Mouse (Mus musculus) cerebellum, adult 11 months (tissue): ENCODE data around the gene B430306N03Rik.
"Not testable (repeated sequence)": the region's sequence is repeated elsewhere in the genome, so short reads cannot be mapped to it uniquely, and the experiment has no call there.

Experiments used
- DNase-seq: peaks from one replicate; pipeline ENCODE4 v3.0.0; 2022

Gene B430306N03Rik

GRCm38 (mm10) chr17:48315905-48316579 is at the start of gene B430306N03Rik:
TSS of gene B430306N03Rik (plus strand) at chr17:48316141.
- not testable (repeated sequence) for DNase-seq

DNA sequence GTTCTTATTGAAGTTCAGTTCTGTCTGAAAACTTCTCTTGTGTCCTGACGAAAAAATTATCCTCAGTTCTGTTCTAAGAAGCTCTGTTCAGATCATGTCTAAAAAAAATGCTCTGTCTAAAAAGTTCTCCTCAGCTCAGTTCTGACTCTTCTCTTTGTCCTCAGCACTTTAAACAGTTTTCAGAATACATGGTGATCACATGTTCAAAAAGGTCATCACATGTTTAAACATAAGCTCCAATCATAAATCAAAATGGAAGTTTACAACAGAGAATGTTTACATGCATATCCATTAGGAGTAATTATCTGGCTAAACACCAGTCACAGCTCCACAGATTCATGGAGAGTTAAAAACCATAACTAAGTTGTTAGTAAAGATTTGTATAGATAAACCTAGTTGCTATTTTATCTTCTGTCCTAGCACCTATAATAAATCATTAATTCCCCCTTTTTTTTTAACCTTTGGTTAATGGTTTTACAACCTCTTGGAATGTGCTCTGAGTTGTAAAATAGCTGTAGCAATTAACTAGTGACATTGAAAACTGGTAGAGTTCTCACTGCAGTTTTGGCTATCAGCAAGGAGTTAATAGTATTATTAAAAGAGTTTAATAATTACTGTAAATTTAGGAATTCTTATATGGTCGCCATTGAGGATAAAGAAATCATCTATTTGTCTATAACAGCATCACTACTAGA is 49.2 kb upstream of the B430306N03Rik start:
- DNase-seq, result no peak

DNA sequence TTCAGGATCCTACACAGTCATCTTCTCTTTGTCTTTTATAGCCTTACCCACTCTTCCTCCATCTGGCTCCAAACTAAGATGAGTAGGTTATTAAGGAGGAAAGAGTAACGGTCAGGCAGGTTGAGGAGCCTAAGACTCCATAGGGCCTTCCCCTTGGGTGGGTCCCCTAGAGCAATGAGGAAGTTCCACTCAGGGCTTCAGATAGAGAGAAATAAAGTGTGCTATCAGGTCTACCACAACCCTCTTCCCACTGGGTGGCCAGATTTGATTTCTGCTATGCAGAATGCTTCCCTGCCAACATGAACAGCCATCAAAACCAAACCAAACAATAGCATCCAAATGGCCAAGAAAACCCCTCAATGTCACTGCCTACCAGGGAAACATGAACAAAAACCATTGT is 48.4 kb upstream of the B430306N03Rik start:
- DNase-seq, result no peak

GRCm38 (mm10) chr17:48268276-48268675 is 47.7 kb upstream of the B430306N03Rik start:
- no peak for DNase-seq

DNA sequence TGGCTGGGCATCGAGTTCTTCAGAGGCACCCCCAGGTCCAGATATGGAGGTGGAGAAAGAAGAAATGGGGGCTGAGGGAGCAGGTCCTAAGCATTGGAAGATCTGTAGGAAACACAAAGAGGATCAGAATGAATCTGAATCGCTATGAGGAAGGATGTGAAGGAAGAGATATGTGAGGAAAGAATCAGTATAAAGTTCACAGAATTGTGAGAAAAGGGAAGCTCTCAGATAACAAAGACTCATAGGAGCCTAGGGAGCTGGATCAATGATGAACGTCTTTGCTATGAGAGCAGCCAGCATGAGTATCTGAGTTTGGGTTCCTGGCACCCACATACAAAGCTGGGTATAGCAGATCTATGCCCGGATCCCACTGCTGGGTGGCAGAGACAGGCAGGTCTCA is 46.1 kb upstream of the B430306N03Rik start:
- DNase-seq, result no peak

GRCm38 (mm10) chr17:48272158-48272557 is 43.8 kb upstream of the B430306N03Rik start:
- no peak for DNase-seq

DNA sequence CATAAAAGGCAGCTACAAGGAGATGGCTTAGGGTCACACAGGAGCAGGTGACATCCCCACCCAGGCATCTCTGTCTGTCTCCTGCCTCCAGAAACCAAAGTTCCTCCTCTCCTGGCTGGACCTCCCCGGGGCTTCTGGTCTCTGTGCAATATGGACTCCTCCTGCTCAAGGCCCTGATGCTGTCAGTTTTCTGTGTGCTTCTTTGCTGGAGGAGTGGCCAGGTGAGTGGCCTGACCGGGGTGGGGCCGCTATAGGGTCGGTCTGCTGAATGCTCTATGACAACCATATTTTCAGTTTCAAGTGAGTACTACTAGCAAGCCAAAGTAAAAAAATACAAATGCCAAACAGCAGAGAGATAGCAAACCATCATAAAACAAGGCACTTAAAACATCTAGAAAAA is 43.3 kb upstream of the B430306N03Rik start:
- DNase-seq, result no peak

- DNase-seq, result no peak
Measured at GRCm38 (mm10) chr17:48274098-48274497, 41.8 kb upstream of the B430306N03Rik start.

DNA sequence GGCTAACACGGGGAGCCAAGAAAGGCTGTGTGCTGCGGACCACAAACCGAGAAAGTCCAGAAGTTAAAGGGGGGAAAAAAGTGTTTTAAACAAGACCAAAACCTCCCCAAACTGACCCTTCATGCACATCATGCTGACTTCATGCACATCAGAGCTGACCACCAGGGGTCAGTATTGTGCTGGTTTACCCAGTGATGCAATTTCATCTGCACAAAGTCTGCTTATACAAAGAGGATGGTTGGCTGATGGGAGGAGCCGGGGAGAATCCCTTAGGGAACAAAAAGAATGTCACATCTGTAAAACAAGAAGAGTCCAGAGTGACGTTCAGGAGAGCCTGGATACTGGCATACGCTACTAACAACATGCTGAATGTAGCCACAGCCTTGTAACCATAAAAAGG is 41.1 kb upstream of the B430306N03Rik start:
- DNase-seq, result peak; percentile 51

DNA sequence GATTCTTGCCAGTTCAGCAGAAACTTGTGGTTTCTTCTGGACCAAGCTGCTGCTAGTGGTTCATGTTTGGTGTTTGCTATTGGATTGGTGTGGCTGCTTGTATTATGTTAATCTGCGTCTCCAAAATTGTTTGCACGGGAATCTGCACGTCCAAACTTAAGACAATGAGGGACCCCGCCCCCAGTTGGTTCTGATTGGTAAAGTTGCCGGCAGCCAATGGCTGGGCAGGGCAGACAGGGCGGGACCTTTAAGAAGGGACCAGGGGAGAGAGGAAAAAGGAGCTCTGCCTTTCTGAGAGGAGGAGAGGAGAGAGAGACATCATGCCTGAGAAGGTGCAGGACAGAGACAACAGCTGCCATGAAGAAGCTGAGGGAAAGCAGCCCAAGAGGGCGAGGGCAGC is 40.2 kb upstream of the B430306N03Rik start:
- DNase-seq, result no peak

DNA sequence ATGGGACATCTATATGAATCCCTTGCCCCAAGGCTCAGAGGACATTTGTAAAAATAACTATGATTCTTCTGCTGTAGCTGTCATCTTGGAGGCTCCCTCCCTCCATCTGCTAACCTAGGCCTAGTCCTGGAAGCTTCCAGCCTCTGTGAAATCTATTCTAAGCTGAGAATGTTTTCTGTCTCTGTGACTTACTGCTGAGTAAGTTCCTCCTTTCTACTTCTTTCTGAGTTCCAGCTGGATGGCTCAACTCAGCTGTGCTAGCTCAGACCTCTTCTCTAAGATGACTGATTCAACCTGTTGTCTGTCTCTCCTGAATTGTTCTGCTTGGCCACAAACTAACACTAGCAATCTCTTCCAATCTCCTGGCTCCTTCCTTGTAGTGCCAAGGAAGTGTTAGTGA is 37.6 kb upstream of the B430306N03Rik start:
- DNase-seq, result no peak

DNA sequence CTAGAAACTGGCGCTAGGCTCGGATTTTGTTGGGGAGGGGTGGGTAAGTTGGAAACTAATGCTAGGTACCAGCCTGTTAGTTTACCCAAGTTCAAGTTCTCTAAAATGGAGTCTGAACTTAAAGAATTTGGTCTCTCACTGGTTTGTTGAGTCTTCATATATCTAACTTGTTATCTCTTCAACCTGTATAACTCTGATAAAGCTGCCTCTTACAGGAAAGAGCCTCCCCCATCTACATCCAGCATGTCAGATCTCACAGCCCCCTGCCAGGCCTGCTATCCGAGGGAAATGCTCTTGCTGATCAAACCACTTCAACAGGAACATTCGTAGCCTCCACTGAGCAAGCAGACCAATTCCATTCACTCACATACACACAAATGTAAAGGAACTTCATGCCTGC is 36.9 kb upstream of the B430306N03Rik start:
- no peak for DNase-seq

DNA sequence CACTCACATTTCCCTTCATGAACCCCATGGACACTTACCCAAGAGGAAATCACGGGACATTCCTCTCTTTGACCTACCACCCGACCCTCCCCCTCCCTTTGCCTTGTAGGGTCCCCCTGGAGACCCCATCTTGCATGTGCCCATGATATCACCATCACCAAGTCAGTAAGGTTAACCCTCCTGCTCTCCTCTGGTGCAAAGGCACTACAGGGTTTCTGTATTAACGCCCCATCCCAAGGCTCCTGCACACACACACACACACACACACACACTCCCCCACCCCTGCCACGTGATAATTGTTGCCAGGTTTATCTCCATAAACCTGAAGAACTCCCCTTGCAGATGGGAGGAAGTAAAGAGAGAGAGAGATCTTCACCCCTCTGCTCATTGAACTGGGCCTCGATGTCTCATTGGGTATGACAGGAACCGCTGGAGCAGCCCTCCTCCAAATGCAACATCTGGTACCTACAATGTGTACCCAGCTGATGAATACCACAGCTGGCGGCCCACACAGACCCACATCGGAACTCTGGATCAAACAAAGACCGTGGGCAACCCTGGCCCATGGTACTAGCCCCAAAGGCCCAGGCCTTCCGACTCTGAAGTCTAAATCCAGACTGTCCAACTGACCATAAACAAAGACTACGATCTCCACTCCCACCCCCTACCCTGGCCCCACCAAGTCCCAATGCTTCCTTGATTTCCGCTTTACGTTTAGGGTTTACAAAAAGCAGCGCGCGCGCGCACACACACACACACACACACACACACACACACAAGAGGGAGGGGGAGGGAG is 34.8 kb upstream of the B430306N03Rik start:
- DNase-seq, result no peak

- DNase-seq, result no peak
Measured at GRCm38 (mm10) chr17:48281739-48282085, 34.2 kb upstream of the B430306N03Rik start.

DNA sequence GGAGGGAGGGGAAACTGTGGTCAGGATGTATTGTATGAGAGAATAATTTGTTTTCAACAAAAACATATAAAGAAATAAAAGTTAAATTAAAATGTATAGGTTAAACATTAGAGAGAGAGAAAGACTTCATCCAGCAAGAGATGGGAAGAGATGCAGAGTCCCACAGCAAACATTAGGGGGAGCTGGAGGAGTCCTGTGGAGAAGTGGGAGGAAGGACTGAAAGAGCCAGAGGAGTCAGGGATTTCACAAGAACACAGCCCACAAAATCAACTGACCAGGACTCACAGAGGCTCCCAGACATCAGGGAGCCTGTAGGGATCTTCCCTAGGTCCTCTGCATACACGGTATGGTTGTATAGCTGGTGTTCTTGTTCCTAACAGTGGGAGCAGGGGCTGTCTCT is 29.2 kb upstream of the B430306N03Rik start:
- no peak for DNase-seq

DNA sequence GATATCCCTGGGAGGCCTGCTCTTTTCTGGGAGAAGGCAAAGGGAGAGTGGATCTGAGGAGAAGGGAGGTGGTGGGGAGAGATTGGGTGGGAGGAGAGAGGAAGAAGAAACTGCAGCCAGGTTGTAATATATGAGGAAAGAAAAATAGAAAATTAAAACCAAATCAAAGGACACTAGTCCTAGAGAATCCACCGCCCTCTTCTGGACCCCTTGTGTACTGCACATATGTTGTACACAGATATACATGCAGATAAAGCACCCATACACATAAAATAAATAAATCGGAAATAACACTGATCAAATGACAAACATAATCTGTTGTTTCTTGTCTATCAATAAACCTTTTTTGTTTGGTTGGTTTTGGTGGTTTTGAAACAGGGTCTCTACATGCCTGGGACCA is 28.7 kb upstream of the B430306N03Rik start:
- no peak for DNase-seq

GRCm38 (mm10) chr17:48293500-48294194 is 22.3 kb upstream of the B430306N03Rik start:
- DNase-seq, result no peak

GRCm38 (mm10) chr17:48299203-48299602 is 16.7 kb upstream of the B430306N03Rik start, which contains the start of gene Treml2:
TSS of gene Treml2 (plus strand) at chr17:48299498.
- no peak for DNase-seq

DNA sequence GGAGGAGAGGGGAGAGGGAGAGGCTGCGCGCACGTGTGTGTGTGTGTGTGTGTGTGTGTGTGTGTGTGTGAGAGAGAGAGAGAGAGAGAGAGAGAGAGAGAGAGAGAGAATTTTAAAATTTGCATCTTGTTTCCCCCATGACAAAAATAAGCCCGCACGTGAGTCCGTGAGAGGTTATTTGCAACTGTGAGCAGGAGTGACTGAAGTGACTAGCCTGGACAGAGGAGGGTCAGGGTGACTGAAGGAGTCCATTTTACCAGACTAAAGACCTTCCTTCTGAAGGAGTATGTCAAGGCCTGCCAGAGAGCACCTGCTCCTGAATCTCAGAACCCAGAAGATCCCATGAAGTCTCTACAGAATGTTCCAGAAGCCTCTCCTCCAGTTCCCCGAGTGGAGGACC is 16.2 kb upstream of the B430306N03Rik start:
- no peak for DNase-seq

DNA sequence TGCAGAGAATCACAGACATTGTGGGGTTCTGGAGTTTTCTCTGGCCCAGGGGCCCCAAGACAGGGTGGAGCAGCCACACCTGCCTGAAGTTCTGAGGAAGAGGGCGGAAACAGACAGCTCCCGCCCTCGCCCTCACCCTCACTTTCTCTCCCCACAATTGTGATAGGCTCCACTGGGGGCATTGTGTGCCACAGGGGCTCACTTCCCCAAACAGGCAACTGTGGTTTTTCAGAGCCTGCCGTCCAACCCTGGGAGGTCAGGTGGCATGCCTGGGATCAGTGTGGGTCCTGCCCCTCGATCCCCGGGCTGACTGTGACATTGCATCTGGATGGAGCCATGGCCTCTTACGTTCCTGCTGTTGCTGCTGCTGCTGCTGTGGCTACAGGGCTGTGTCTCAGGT is 15.7 kb upstream of the B430306N03Rik start:
- DNase-seq, result no peak

DNA sequence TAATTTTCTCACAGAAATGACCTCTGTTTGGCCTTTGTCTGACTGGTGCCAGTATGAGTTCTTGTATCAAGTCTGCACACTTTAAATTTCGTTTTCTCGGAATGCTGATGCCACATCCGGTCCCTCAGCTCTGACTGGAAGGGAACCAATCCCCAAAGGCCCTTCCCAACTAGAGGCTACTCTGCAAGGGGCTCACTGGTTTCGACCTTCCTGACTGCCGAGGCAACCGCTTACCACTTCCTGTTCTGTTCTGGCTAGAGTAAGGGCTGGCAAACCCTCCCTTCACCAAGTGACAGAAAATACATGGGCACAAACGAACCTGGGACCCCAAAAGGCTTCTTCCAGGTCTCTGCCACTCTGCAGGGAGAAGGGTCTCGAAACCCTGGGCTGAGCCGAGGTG is 15.1 kb upstream of the B430306N03Rik start:
- DNase-seq, result no peak

- no peak for DNase-seq
Measured at GRCm38 (mm10) chr17:48301792-48302191, 14.1 kb upstream of the B430306N03Rik start.

GRCm38 (mm10) chr17:48312124-48312523 is 3.8 kb upstream of the B430306N03Rik start:
- no peak for DNase-seq
